Mouse (Mus musculus): Measurements from ENCODE around the gene Rarb. TPM values are rescaled to one million over a fixed set of nuclear protein-coding genes. Genes with fewer than 3 reads are reported as not detected.
"Not testable (repeated sequence)": the region's sequence is repeated elsewhere in the genome, so short reads cannot be mapped to it uniquely, and the experiment has no call there.

Gene Rarb
- 10 to 100 TPM; 12.3 to 16.3 TPM for total RNA-seq (2021)
- long read RNA-seq, experiment 1, transcript Rarb-201 (8 exons, 3,108 nt): major isoform, 10 of 13 reads
- long read RNA-seq, experiment 1, partial matches to known transcripts: 0 of 13 reads
- long read RNA-seq, experiment 1, other reads (novel, unspliced or antisense): 3 of 13 reads
- long read RNA-seq, experiment 2, transcript Rarb-201 (8 exons, 3,108 nt): major isoform, 9 of 16 reads
- long read RNA-seq, experiment 2, partial matches to known transcripts: 0 of 16 reads
- long read RNA-seq, experiment 2, other reads (novel, unspliced or antisense): 3 of 16 reads

GRCm38 (mm10) chr14:16818602-16819250 lies at the start of gene Rarb:
Rarb (minus strand) TSS chr14:16819156.
- DNase-seq (ENCODE audit: low spot score in 2 of 2): no peak

GRCm38 (mm10) chr14:16842036-16842435 lies 23.1 kb upstream of the Rarb start:
- no peak for DNase-seq (ENCODE audit: low spot score in 2 of 2)

- no peak for DNase-seq (ENCODE audit: low spot score in 2 of 2)
These were observed 22.6 kb upstream of the Rarb start for GRCm38 (mm10) chr14:16841597-16841989.

GRCm38 (mm10) chr14:16840951-16841596 lies 22.1 kb upstream of the Rarb start:
- peak in 1 of 2 experiments; percentile 51 for DNase-seq (ENCODE audit: low spot score in 2 of 2)

- DNase-seq (ENCODE audit: low spot score in 2 of 2): no peak
These were observed 21.2 kb upstream of the Rarb start for GRCm38 (mm10) chr14:16840135-16840534.

GRCm38 (mm10) chr14:16815096-16815741 lies 3.7 kb downstream of the Rarb start:
- DNase-seq (ENCODE audit: low spot score in 2 of 2): no peak

GRCm38 (mm10) chr14:16806155-16806554 lies 12.8 kb downstream of the Rarb start:
- DNase-seq (ENCODE audit: low spot score in 2 of 2): no peak

- DNase-seq (ENCODE audit: low spot score in 2 of 2): no peak
These were observed 28.8 kb downstream of the Rarb start for GRCm38 (mm10) chr14:16790161-16790560.

GRCm38 (mm10) chr14:16781942-16782541 lies 36.9 kb downstream of the Rarb start:
- no peak for DNase-seq (ENCODE audit: low spot score in 2 of 2)

- DNase-seq (ENCODE audit: low spot score in 2 of 2): no peak
These were observed 42.1 kb downstream of the Rarb start for GRCm38 (mm10) chr14:16776723-16777381.

GRCm38 (mm10) chr14:16772927-16773326 lies 46.0 kb downstream of the Rarb start:
- DNase-seq (ENCODE audit: low spot score in 2 of 2): no peak

- DNase-seq (ENCODE audit: low spot score in 2 of 2): no peak
These were observed 53.1 kb downstream of the Rarb start for GRCm38 (mm10) chr14:16765891-16766290.

GRCm38 (mm10) chr14:16762773-16763172 lies 56.2 kb downstream of the Rarb start:
- no peak for DNase-seq (ENCODE audit: low spot score in 2 of 2)

GRCm38 (mm10) chr14:16758773-16759434 lies 60.1 kb downstream of the Rarb start:
- DNase-seq (ENCODE audit: low spot score in 2 of 2): no peak

- not testable (repeated sequence) for DNase-seq (ENCODE audit: low spot score in 2 of 2)
These were observed 63.4 kb downstream of the Rarb start for GRCm38 (mm10) chr14:16755601-16756000.

- DNase-seq (ENCODE audit: low spot score in 2 of 2): no peak
These were observed 66.3 kb downstream of the Rarb start for GRCm38 (mm10) chr14:16752648-16753047.

GRCm38 (mm10) chr14:16746982-16747578 lies 71.9 kb downstream of the Rarb start:
- DNase-seq (ENCODE audit: low spot score in 2 of 2): no peak

- no peak for DNase-seq (ENCODE audit: low spot score in 2 of 2)
These were observed 77.8 kb downstream of the Rarb start for GRCm38 (mm10) chr14:16740982-16741739.

- no peak for DNase-seq (ENCODE audit: low spot score in 2 of 2)
These were observed 80.4 kb downstream of the Rarb start for GRCm38 (mm10) chr14:16738538-16738937.
